Mouse (Mus musculus) forebrain, embryonic 12.5 days (tissue): ENCODE measurements around the gene Folr2. TPM values are rescaled to one million over a fixed set of nuclear protein-coding genes. Genes with fewer than 3 reads are reported as not detected.

Experiments
- microRNA-seq: library from miRNA; unstranded; fragments of <30 nt; microRNA quantifications from one replicate; pipeline ENCODE4, GENCODE M21; 2017
- polyA plus RNA-seq: library from polyadenylated mRNA; unstranded; fragments of >200 nt; fragmentation: Nextera tagmentation; extraction: Ambion mirVana; gene quantifications from 2 replicates; pipeline ENCODE4 v1.2.1, GENCODE M21; 2016

The Folr2 gene
- polyA plus RNA-seq, 1 experiment from 2014 or later: 1.9 TPM

Small RNA genes within 50 kb of the gene (microRNA-seq; reads per million reads assigned to microRNA genes)
- not detected for gene Gm22655

Other genes with a start within 250 kb of the Folr2 start
- 38.2 and 43.9 TPM in 2 replicates for gene Clpb, start 193.6 kb downstream of the Folr2 start, polyA plus RNA-seq
- gene Phox2a, start 38.9 kb downstream of the Folr2 start, polyA plus RNA-seq: not detected in 2 replicates
- gene Inppl1, start 19.0 kb downstream of the Folr2 start, polyA plus RNA-seq: 33.0 and 41.4 TPM in 2 replicates
- gene Anapc15, start 6.5 kb upstream of the Folr2 start, polyA plus RNA-seq: 93.1 and 96.9 TPM in 2 replicates
- gene Folr1, start 13.6 kb upstream of the Folr2 start, polyA plus RNA-seq: 5.5 and 8.2 TPM in 2 replicates
- 129 and 134 TPM in 2 replicates for gene Lamtor1, start 48.7 kb upstream of the Folr2 start, polyA plus RNA-seq
- 0.68 and 0.77 TPM in 2 replicates for gene Tomt, start 49.2 kb upstream of the Folr2 start, polyA plus RNA-seq
- 6.5 and 7.3 TPM in 2 replicates for gene Lrrc51, start 76.7 kb upstream of the Folr2 start, polyA plus RNA-seq
- 112 and 123 TPM in 2 replicates for gene Numa1, start 76.9 kb upstream of the Folr2 start, polyA plus RNA-seq
- gene Il18bp, start 161.5 kb upstream of the Folr2 start, polyA plus RNA-seq: 4.4 and 4.8 TPM in 2 replicates
- gene Rnf121, start 208.3 kb upstream of the Folr2 start, polyA plus RNA-seq: 33.0 and 33.3 TPM in 2 replicates
- 49.8 and 50.7 TPM in 2 replicates for gene Xndc1, start 208.3 kb upstream of the Folr2 start, polyA plus RNA-seq
- gene Xntrpc, start 208.5 kb upstream of the Folr2 start, polyA plus RNA-seq: 2.9 and 3.0 TPM in 2 replicates
- not detected in 2 replicates for gene Trpc2, start 225.9 kb upstream of the Folr2 start, polyA plus RNA-seq
- 0.42 and 0.77 TPM in 2 replicates for gene Art1, start 244.5 kb upstream of the Folr2 start, polyA plus RNA-seq